Mouse (Mus musculus) neural tube, embryonic 11.5 days (tissue): ENCODE data around the gene Tmprss3. TPM values are rescaled to one million over a fixed set of nuclear protein-coding genes. Genes with fewer than 3 reads are reported as not detected.

Source experiments
- ATAC-seq: fragments of 200-750 bp; cut with Nextera tagmentation; 2 replicates; pipeline ENCODE4 v1.8.0; 2017; ENCODE audit warnings: moderate number of reproducible peaks, mild to moderate bottlenecking, moderate TSS enrichment, moderate library complexity; ENCODE audit not compliant: insufficient read depth, low FRiP score, low TSS enrichment
- DNase-seq: peaks from one replicate; pipeline ENCODE4 v3.0.0-alpha.2; 2015; ENCODE audit warnings: low spot score
- H3K27ac ChIP-seq: fragments of 300-500 bp; sonication (generic); 2 replicates; pipeline ENCODE4 v1.5.1; 2014; ENCODE audit warnings: low read depth, mild to moderate bottlenecking, low read length
- H3K27me3 ChIP-seq: fragments of 300-500 bp; sonication (generic); 2 replicates; pipeline ENCODE4 v1.6.1; 2014; ENCODE audit warnings: mild to moderate bottlenecking, low read length, mixed read lengths; ENCODE audit not compliant: control insufficient read depth, insufficient read depth
- H3K36me3 ChIP-seq: fragments of 300-500 bp; sonication (generic); 2 replicates; pipeline ENCODE4 v1.6.1; 2014; ENCODE audit warnings: mild to moderate bottlenecking, low read length, moderate library complexity, mixed read lengths; ENCODE audit not compliant: control insufficient read depth, insufficient read depth
- H3K4me1 ChIP-seq: fragments of 300-500 bp; sonication (generic); 2 replicates; pipeline ENCODE4 v1.6.1; 2014; ENCODE audit warnings: low read length, mixed read lengths; ENCODE audit not compliant: control insufficient read depth, insufficient read depth
- H3K4me2 ChIP-seq: fragments of 300-500 bp; sonication (generic); 2 replicates; pipeline ENCODE4 v1.6.1; 2014; ENCODE audit warnings: low read depth, mild to moderate bottlenecking, moderate library complexity
- H3K4me3 ChIP-seq: fragments of 300-500 bp; sonication (generic); 2 replicates; pipeline ENCODE4 v1.5.1; 2014; ENCODE audit warnings: low read depth, low read length
- H3K9ac ChIP-seq: fragments of 300-500 bp; sonication (generic); 2 replicates; pipeline ENCODE4 v1.6.1; 2014; ENCODE audit warnings: mild to moderate bottlenecking, low read length
- H3K9me3 ChIP-seq: fragments of 300-500 bp; sonication (generic); 2 replicates; pipeline ENCODE4 v1.6.1; 2016; ENCODE audit warnings: low read length; ENCODE audit not compliant: control insufficient read depth
- WGBS: fragments of 180-500 bp; shearing (Covaris S2); extraction: QIAGEN DNeasy Blood & Tissue Kit; methylation state at CpG from one replicate; pipeline ENCODE4 v1.1.7; 2014; 5-methylcytosine and 5-hydroxymethylcytosine counted together
- polyA plus RNA-seq: library from polyadenylated mRNA; unstranded; fragments of >200 nt; fragmentation: Nextera tagmentation; extraction: Ambion mirVana; gene quantifications from 2 replicates; pipeline ENCODE4 v1.2.1, GENCODE M21; 2014

Tmprss3 gene
- polyA plus RNA-seq, 1 experiment from 2014 or later: not detected

DNA sequence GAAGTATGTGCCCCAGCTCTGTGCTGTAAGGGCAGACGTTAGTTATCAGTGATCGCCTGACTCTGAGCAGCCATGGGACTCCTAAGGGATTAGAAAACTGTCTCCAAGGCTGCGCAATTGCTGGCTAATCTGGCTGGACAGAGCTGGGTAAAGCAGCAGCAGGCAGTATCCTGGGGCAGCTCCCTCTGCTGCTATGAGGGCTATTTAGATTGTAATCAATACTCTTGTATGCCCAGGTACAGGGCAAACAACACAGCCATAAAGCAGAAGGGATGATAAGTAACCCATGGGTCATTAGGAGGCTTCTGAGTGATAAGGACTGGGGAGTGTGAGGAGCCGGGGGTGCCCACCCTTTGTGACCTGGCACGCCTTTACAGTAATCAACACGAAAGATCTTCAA, 63.9 kb downstream of the Tmprss3 start:
- ATAC-seq: no peak
- Histone ChIP-seq H3K9ac (no peak overlapping the region), H3K27me3 (no peaks in the 10 kb centered on the region), H3K4me1 (no peaks in the 10 kb centered on the region), H3K9me3 (no peaks in the 10 kb centered on the region), H3K36me3 (no peaks in the 10 kb centered on the region), H3K4me3 (no peak overlapping the region), H3K4me2 (no peak overlapping the region), H3K27ac (no peak overlapping the region)
- DNase-seq: no peak
- WGBS: 78% methylated on average over 6 of the region's 6 CpGs

DNA sequence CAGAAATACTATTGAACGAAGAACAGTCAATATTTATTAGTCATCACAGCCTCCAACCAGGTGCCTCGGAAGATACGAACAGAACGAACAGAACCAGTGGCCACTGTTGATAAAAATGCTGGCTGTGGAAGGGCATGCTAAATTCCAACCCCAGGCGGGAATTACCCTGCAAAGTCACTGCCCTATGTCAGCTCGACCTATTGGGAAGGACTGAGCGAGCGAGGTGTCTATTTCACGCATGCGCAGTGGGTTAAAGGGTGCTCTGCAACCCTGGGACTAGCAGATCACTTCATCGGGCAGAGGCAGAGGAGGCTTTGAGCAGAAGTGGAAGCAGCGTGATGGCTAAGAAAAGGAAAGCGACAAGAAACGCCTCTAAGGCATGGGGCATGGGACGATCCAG, 65.0 kb downstream of the Tmprss3 start:
- no peak overlapping the region for H3K4me3 ChIP-seq
- WGBS: 79% methylated on average over 15 of the region's 15 CpGs

DNA sequence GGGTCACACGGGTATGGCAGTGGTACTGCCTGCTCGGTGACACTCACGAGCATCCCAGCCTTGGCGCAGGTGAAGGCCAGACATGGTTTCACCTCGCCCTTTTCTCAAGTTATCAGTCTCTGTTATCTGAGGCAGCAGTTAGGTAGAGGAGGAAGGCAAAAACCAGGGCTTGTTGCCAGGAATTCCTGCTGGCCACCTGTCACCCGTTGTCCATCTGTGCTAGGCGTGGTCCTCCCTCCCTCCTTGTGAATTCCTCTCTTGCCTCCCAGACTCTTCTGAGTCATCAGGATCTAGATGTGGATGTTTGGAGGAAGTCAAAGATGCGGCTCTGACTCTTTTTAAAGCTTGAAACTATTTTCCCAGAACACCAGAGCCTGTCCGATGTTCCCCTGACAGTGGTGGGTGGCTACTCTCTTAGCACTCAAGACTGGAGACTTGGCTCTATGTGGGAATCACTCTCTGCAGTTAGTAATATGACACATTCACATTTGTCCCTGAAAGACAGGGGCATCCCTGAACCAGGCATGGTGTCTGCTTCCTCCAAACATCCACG, 67.4 kb downstream of the Tmprss3 start:
- Histone ChIP-seq H3K9ac (no peak overlapping the region), H3K27ac (no peak overlapping the region), H3K36me3 (no peaks in the 10 kb centered on the region), H3K27me3 (no peaks in the 10 kb centered on the region), H3K4me2 (no peak overlapping the region), H3K9me3 (no peaks in the 10 kb centered on the region), H3K4me3 (no peak overlapping the region), H3K4me1 (no peaks in the 10 kb centered on the region)
- DNase-seq (no peak), ATAC-seq (no peak)
- WGBS: 82% methylated on average over 10 of the region's 10 CpGs

More for the DNA sequence above, 65.0 kb downstream of the Tmprss3 start:
- Histone ChIP-seq H3K27me3 (no peaks in the 10 kb centered on the region), H3K9me3 (no peaks in the 10 kb centered on the region), H3K36me3 (no peaks in the 10 kb centered on the region), H3K27ac (no peak overlapping the region), H3K4me2 (no peak overlapping the region), H3K4me1 (no peaks in the 10 kb centered on the region), H3K9ac (no peak overlapping the region)
- ATAC-seq: no peak
- DNase-seq: no peak

DNA sequence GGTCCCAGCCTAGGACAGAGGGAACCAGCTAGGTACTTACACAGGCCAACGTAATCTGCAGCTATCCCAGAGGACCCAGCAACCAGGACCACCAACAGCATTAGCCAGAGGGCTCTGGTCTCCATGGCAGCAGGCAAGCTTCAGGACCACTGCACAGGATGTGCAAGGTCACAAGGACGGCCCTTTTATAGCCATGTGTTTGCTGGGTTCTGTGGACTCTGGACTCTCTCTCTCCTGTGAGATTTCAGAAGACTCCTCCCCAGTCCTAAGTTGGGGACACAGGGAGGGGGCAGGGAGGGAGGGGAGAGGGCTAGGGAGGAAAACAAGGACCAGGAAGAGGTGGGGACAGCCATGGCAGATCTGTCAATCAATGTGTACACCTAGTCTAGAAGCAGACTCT, 69.3 kb downstream of the Tmprss3 start, which contains the start of gene Tff3:
Gene Tff3 (minus strand): TSS at position 195 of the 400 bp plus-strand sequence.
- peak; percentile 28 for DNase-seq

More for the DNA sequence above, 69.3 kb downstream of the Tmprss3 start, which contains the start of gene Tff3:
- Histone ChIP-seq H3K4me2 (no peak within 1 kb of the TSS), H3K27ac (no peak within 1 kb of the TSS), H3K9me3 (no peaks in the 10 kb centered on the region), H3K9ac (no peak within 1 kb of the TSS), H3K4me3 (no peak within 1 kb of the TSS), H3K27me3 (no peaks in the 10 kb centered on the region), H3K4me1 (no peaks in the 10 kb centered on the region), H3K36me3 (no peaks in the 10 kb centered on the region)
- WGBS: 19% methylated on average over 2 of the region's 2 CpGs
- ATAC-seq: no peak

Other genes starting within 250 kb of the Tmprss3 start
- gene Umodl1, start 244.3 kb downstream of the Tmprss3 start, polyA plus RNA-seq: not detected in 2 replicates
- gene Abcg1, start 141.3 kb downstream of the Tmprss3 start, polyA plus RNA-seq: 8.5 and 9.7 TPM in 2 replicates
- gene Tff3, start 69.3 kb downstream of the Tmprss3 start, polyA plus RNA-seq: 0.53 TPM in 1 of 2 replicates, not detected in the other
- not detected in 2 replicates for gene Tff2, start 54.7 kb downstream of the Tmprss3 start, polyA plus RNA-seq
- gene Tff1, start 33.7 kb downstream of the Tmprss3 start, polyA plus RNA-seq: not detected in 2 replicates
- gene Ubash3a, start 8.9 kb upstream of the Tmprss3 start, polyA plus RNA-seq: 0.42 and 1.3 TPM in 2 replicates
- gene Rsph1, start 78.4 kb upstream of the Tmprss3 start, polyA plus RNA-seq: 0.95 and 1.7 TPM in 2 replicates
- 11.2 and 13.9 TPM in 2 replicates for gene Slc37a1, start 87.8 kb upstream of the Tmprss3 start, polyA plus RNA-seq
- 34.5 and 35.5 TPM in 2 replicates for gene Pde9a, start 187.2 kb upstream of the Tmprss3 start, polyA plus RNA-seq